In the genomic region with DNA sequence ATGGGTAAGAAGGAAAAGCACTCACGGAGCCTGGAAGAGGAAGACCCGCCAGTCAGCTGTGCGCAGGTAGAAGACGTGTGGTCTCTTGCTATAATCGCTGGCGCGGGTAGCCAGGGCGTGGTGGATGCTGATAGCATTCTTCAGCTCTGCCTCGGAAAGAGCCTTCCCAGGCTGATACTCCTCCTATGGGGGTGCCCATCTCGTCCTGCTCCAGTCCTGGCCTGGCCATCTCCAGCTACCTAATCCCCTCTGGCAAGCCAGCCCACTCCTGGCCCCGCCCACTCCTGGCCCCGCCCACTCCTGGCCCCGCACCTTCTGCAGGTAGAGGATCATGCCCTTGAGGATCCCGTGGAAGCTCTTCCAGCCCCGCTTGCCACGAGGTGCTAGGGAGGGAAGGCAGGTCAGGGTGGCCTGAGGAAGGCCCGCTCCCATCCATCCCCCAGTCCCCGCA, we compare ENCODE assay signal across 10 mouse cellular contexts. TPM values are rescaled to one million over a fixed set of nuclear protein-coding genes. Genes with fewer than 3 reads are reported as not detected.
DNase-seq lines count a peak whose midpoint lies in the region; ATAC-seq and TF ChIP-seq lines count a peak whose summit lies in the region.
"Had no signal": no experiment of that assay in that cellular context is flagged by ENCODE, and none has a peak within 500 bp of the region (broad histone marks: within the 10 kb centered on the region; RNA-seq: fewer than 3 reads in every experiment).

No protein-coding gene starts in this region.

- H3K4me1 ChIP-seq in forebrain, embryonic 11.5 days (replicated peaks; ENCODE audit: control insufficient read depth, insufficient read depth, low read length) = peaks cover 12% of the 10 kb centered on the region; the same call in 1 of the 2 replicates
- H3K4me1 ChIP-seq in forebrain, postnatal 0 days (ENCODE audit: insufficient read depth) = peaks cover 16% of the 10 kb centered on the region
- H3K4me1 ChIP-seq in lung, adult 2 months (ENCODE audit: control insufficient read depth, insufficient read depth, low read length) = no peaks in the 10 kb centered on the region
- H3K4me1 ChIP-seq in liver, embryonic 15.5 days (replicated peaks) = peaks cover 77% of the 10 kb centered on the region

- no peak overlapping the region for H3K27ac ChIP-seq in forebrain, embryonic 11.5 days (ENCODE audit: low read depth, low read length)
- H3K27ac ChIP-seq in forebrain, postnatal 0 days (ENCODE audit: low read depth, low read length) = no peak overlapping the region
- peak overlapping the region; percentile 95 for H3K27ac ChIP-seq in liver, embryonic 15.5 days (replicated peaks)
- no peak overlapping the region for H3K27ac ChIP-seq in layer of hippocampus, adult 2 months
- H3K27ac ChIP-seq: midbrain, embryonic 12.5 days had no signal

- H3K4me2 ChIP-seq in forebrain, embryonic 11.5 days (ENCODE audit: low read depth, low read length, severe bottlenecking) = no peak overlapping the region
- H3K4me2 ChIP-seq in forebrain, postnatal 0 days (ENCODE audit: low read depth) = no peak overlapping the region
- peak overlapping the region; percentile 90 for H3K4me2 ChIP-seq in liver, embryonic 15.5 days
- H3K4me2 ChIP-seq: midbrain, embryonic 12.5 days had no signal

- peak; percentile 44 for DNase-seq in forebrain, embryonic 11.5 days (ENCODE audit: low spot score)
- DNase-seq in forebrain, postnatal 0 days = no peak
- peak; percentile 37 for DNase-seq in lung, adult 2 months
- no peak for DNase-seq in lung, postnatal 14 days
- DNase-seq in cerebellum, adult 18-20 months = peak; percentile 26 to 32
- no peak for DNase-seq in Muller cell, postnatal 12 days (ENCODE audit: inconsistent ontology term)
- no peak for DNase-seq in layer of hippocampus, adult 2 months (ENCODE audit: low spot score in 2 of 2)

- no peak overlapping the region for H3K9ac ChIP-seq in forebrain, embryonic 11.5 days (ENCODE audit: low read length)
- H3K9ac ChIP-seq in forebrain, postnatal 0 days = no peak overlapping the region
- H3K9ac ChIP-seq in liver, embryonic 15.5 days = peak overlapping the region; percentile 61
- H3K9ac ChIP-seq: midbrain, embryonic 12.5 days had no signal

- H3K4me3 ChIP-seq in forebrain, embryonic 11.5 days (ENCODE audit: low read depth, low read length) = no peak overlapping the region
- no peak overlapping the region for H3K4me3 ChIP-seq in forebrain, postnatal 0 days (ENCODE audit: low read depth, low read length)
- no peak overlapping the region for H3K4me3 ChIP-seq in lung, adult 2 months (replicated peaks; ENCODE audit: extremely low read depth, low read depth, low read length)
- H3K4me3 ChIP-seq in liver, embryonic 15.5 days (replicated peaks) = peak overlapping the region; percentile 50
- H3K4me3 ChIP-seq in layer of hippocampus, adult 2 months = no peak overlapping the region
- H3K4me3 ChIP-seq: midbrain, embryonic 12.5 days had no signal

- H3K9me3 ChIP-seq in forebrain, embryonic 11.5 days (ENCODE audit: control insufficient read depth, low read length) = no peaks in the 10 kb centered on the region
- no peaks in the 10 kb centered on the region for H3K9me3 ChIP-seq in forebrain, postnatal 0 days (ENCODE audit: low read length)
- no peaks in the 10 kb centered on the region for H3K9me3 ChIP-seq in liver, embryonic 15.5 days (replicated peaks)
- H3K9me3 ChIP-seq: midbrain, embryonic 12.5 days had no signal

- no peak for TF ChIP-seq CTCF in forebrain, postnatal 0 days (IDR thresholded peaks at IDR 0.05; ENCODE audit: low read depth)
- TF ChIP-seq CTCF in lung, adult 2 months (IDR thresholded peaks at IDR 0.05; ENCODE audit: insufficient read depth, low read length) = no peak
- no peak for TF ChIP-seq CTCF in layer of hippocampus, adult 2 months (conservative IDR thresholded peaks at IDR 0.05)

- peaks cover 61% of the 10 kb centered on the region for H3K27me3 ChIP-seq in forebrain, embryonic 11.5 days (ENCODE audit: control insufficient read depth, insufficient read depth, low read length)
- 0 out of 2 replicates have a peak, but pooled peaks cover 17% of the 10 kb centered on the region for H3K27me3 ChIP-seq in forebrain, postnatal 0 days (ENCODE audit: insufficient read depth, low read length)
- peaks cover 68% of the 10 kb centered on the region for H3K27me3 ChIP-seq in liver, embryonic 15.5 days
- H3K27me3 ChIP-seq: CH12.LX had no signal

- TF ChIP-seq POLR2A in lung, adult 2 months (IDR thresholded peaks at IDR 0.05; ENCODE audit: borderline replicate concordance, extremely low read depth, low read depth, low read length) = no peak

- ATAC-seq in forebrain, embryonic 11.5 days (replicated peaks; ENCODE audit: low FRiP score) = no peak
- ATAC-seq in forebrain, postnatal 0 days = no peak
- peak; percentile 32 for ATAC-seq in liver, embryonic 15.5 days (ENCODE audit: insufficient read depth)

- no peaks in the 10 kb centered on the region for H3K36me3 ChIP-seq in forebrain, embryonic 11.5 days (ENCODE audit: control insufficient read depth, insufficient read depth, low read length)
- H3K36me3 ChIP-seq in forebrain, postnatal 0 days (ENCODE audit: insufficient read depth) = peaks cover 36% of the 10 kb centered on the region
- peaks cover 22% of the 10 kb centered on the region for H3K36me3 ChIP-seq in liver, embryonic 15.5 days (replicated peaks)
- H3K36me3 ChIP-seq: midbrain, embryonic 12.5 days had no signal

- 6% methylated on average over 18 of the region's 18 CpGs for WGBS in forebrain, embryonic 11.5 days
- 19% methylated on average over 18 of the region's 18 CpGs for WGBS in forebrain, postnatal 0 days
- WGBS in lung, adult 2 months = 23% methylated on average over 18 of the region's 18 CpGs
- 11% methylated on average over 18 of the region's 18 CpGs for WGBS in liver, embryonic 15.5 days (ENCODE audit: insufficient replicate concordance)

RNA-seq across cellular contexts. Expression of gene Nfkb2, which starts 10.1 kb away (rescaled TPM):
- polyA plus RNA-seq in forebrain, embryonic 11.5 days (2014; fragmentation: Nextera tagmentation; extraction: Ambion mirVana) = 4.1 and 4.2 TPM in 2 replicates
- total RNA-seq in forebrain, postnatal 0 days (2014; rRNA removed) = 2.2 TPM in 2 replicates
- 1.2 and 1.3 TPM in 2 replicates for polyA plus RNA-seq in forebrain, postnatal 0 days (2015; fragmentation: Nextera tagmentation; extraction: Ambion mirVana)
- 56.5 and 60.6 TPM in 2 replicates for polyA plus RNA-seq in lung, adult 2 months (2012; rRNA removed)
- polyA plus RNA-seq in liver, embryonic 15.5 days (2015; fragmentation: Nextera tagmentation; extraction: Ambion mirVana) = 4.0 and 4.2 TPM in 2 replicates
- 1 to 10 TPM; 2.1 to 2.4 TPM for total RNA-seq in layer of hippocampus, adult 2 months (2021)

RNA-seq across cellular contexts. Expression of gene Psd, which starts 12.8 kb away (rescaled TPM):
- 10.7 and 11.3 TPM in 2 replicates for polyA plus RNA-seq in forebrain, embryonic 11.5 days (2014; fragmentation: Nextera tagmentation; extraction: Ambion mirVana)
- 395 and 483 TPM in 2 replicates for total RNA-seq in forebrain, postnatal 0 days (2014; rRNA removed)
- 158 and 178 TPM in 2 replicates for polyA plus RNA-seq in forebrain, postnatal 0 days (2015; fragmentation: Nextera tagmentation; extraction: Ambion mirVana)
- polyA plus RNA-seq in lung, adult 2 months (2012; rRNA removed) = 2.3 and 2.4 TPM in 2 replicates
- polyA plus RNA-seq in liver, embryonic 15.5 days (2015; fragmentation: Nextera tagmentation; extraction: Ambion mirVana) = 5.0 and 5.7 TPM in 2 replicates
- 100 to 1,000 TPM; 761 to 778 TPM for total RNA-seq in layer of hippocampus, adult 2 months (2021)

RNA-seq across cellular contexts. Expression of gene Fbxl15, which starts 13.8 kb away (rescaled TPM):
- 22.5 and 25.8 TPM in 2 replicates for polyA plus RNA-seq in forebrain, embryonic 11.5 days (2014; fragmentation: Nextera tagmentation; extraction: Ambion mirVana)
- 37.2 and 54.8 TPM in 2 replicates for total RNA-seq in forebrain, postnatal 0 days (2014; rRNA removed)
- 50.3 and 59.1 TPM in 2 replicates for polyA plus RNA-seq in forebrain, postnatal 0 days (2015; fragmentation: Nextera tagmentation; extraction: Ambion mirVana)
- polyA plus RNA-seq in lung, adult 2 months (2012; rRNA removed) = 10.7 and 15.5 TPM in 2 replicates
- polyA plus RNA-seq in liver, embryonic 15.5 days (2015; fragmentation: Nextera tagmentation; extraction: Ambion mirVana) = 12.2 and 12.4 TPM in 2 replicates
- total RNA-seq in layer of hippocampus, adult 2 months (2021) = 10 to 100 TPM; 26.8 to 28.9 TPM

RNA-seq across cellular contexts. Expression of gene Cuedc2, which starts 24.3 kb away (rescaled TPM):
- 217 and 242 TPM in 2 replicates for polyA plus RNA-seq in forebrain, embryonic 11.5 days (2014; fragmentation: Nextera tagmentation; extraction: Ambion mirVana)
- total RNA-seq in forebrain, postnatal 0 days (2014; rRNA removed) = 214 and 275 TPM in 2 replicates
- 388 and 443 TPM in 2 replicates for polyA plus RNA-seq in forebrain, postnatal 0 days (2015; fragmentation: Nextera tagmentation; extraction: Ambion mirVana)
- 47.1 and 53.9 TPM in 2 replicates for polyA plus RNA-seq in lung, adult 2 months (2012; rRNA removed)
- polyA plus RNA-seq in liver, embryonic 15.5 days (2015; fragmentation: Nextera tagmentation; extraction: Ambion mirVana) = 73.0 and 82.8 TPM in 2 replicates
- 100 to 1,000 TPM; 171 to 178 TPM for total RNA-seq in layer of hippocampus, adult 2 months (2021)

RNA-seq across cellular contexts. Expression of gene Mfsd13a, which starts 26.7 kb away (rescaled TPM):
- 7.9 and 8.6 TPM in 2 replicates for polyA plus RNA-seq in forebrain, embryonic 11.5 days (2014; fragmentation: Nextera tagmentation; extraction: Ambion mirVana)
- 4.1 and 5.3 TPM in 2 replicates for total RNA-seq in forebrain, postnatal 0 days (2014; rRNA removed)
- 11.5 and 14.1 TPM in 2 replicates for polyA plus RNA-seq in forebrain, postnatal 0 days (2015; fragmentation: Nextera tagmentation; extraction: Ambion mirVana)
- polyA plus RNA-seq in lung, adult 2 months (2012; rRNA removed) = 26.5 and 27.1 TPM in 2 replicates
- polyA plus RNA-seq in liver, embryonic 15.5 days (2015; fragmentation: Nextera tagmentation; extraction: Ambion mirVana) = 12.5 and 14.8 TPM in 2 replicates
- total RNA-seq in layer of hippocampus, adult 2 months (2021) = 10 to 100 TPM; 30.2 to 30.5 TPM

Comparison
In these comparisons a context has a peak if more than half of its experiments do, and no peak if none do; other contexts are left out.
1. DNase-seq: peak in forebrain, embryonic 11.5 days (single experiment), lung, adult 2 months (single experiment) and cerebellum, adult 18-20 months (2 of 2); none in forebrain, postnatal 0 days (single experiment), lung, postnatal 14 days (single experiment), Muller cell, postnatal 12 days (single experiment) and layer of hippocampus, adult 2 months (0 of 2).
2. RNA of gene Psd, which starts 12.8 kb away (polyA plus RNA-seq): 158 to 178 TPM in forebrain, postnatal 0 days; 10.7 to 11.3 TPM in forebrain, embryonic 11.5 days, 5.0 to 5.7 TPM in liver, embryonic 15.5 days and 2.3 to 2.4 TPM in lung, adult 2 months; every median in the first group is over 10 times any median in the second.
3. RNA of gene Nfkb2, which starts 10.1 kb away (polyA plus RNA-seq): 56.5 to 60.6 TPM in lung, adult 2 months; 4.1 to 4.2 TPM in forebrain, embryonic 11.5 days, 4.0 to 4.2 TPM in liver, embryonic 15.5 days and 1.2 to 1.3 TPM in forebrain, postnatal 0 days; every median in the first group is over 10 times any median in the second.